Mouse (Mus musculus) thymus, adult 2 months (tissue): ENCODE data around the gene Cbll1.

ENCODE experiments used
- CTCF ChIP-seq: fragments of 200-500 bp; IDR thresholded peaks from 2 replicates; pipeline ENCODE4 v1.5.1; 2012; ENCODE audit warnings: mild to moderate bottlenecking, control low read depth, low read length, moderate library complexity, borderline replicate concordance; ENCODE audit not compliant: control insufficient read depth, poor library complexity, insufficient read depth; ENCODE audit errors: extremely low read depth
- POLR2A ChIP-seq: fragments of 200-500 bp; IDR thresholded peaks from 2 replicates; pipeline ENCODE4 v1.6.1; 2012; ENCODE audit warnings: mild to moderate bottlenecking, low read length, control low read depth, moderate library complexity; ENCODE audit not compliant: control insufficient read depth, poor library complexity, insufficient read depth; ENCODE audit errors: extremely low read depth

DNA sequence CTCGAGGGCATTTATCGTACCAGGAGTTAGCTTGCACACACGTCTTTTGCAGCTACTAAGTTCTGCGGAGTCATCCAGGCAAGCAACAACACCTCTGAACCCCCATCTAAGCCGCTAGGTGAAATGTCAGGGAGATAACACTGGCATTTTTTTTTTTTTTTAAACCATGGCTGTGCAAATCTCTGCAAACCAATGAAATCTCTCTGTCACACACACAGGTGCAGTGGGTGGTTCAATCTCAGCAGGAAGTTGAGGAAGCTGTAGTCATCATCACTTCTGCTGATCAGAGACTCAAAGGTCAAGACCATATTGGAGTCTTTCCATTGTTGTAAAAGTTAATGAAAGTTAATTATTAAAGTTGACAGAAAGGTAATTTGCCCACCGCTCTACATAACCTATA, 61.6 kb downstream of the Cbll1 start:
- TF ChIP-seq POLR2A: no peak
- TF ChIP-seq CTCF: no peak
